Mouse (Mus musculus) G1E (cell line): ENCODE results near the gene Ccnt2.

ENCODE experiments used
- CTCF ChIP-seq: IDR thresholded peaks from 2 replicates; pipeline ENCODE4 v1.5.1; 2012; ENCODE audit warnings: low read depth, low read length, inconsistent platforms, mixed read lengths
- GATA2 ChIP-seq: IDR thresholded peaks from 2 replicates; pipeline ENCODE4 v1.6.1; 2012; ENCODE audit warnings: low read depth, low read length, inconsistent platforms, borderline replicate concordance
- POLR2AphosphoS5 ChIP-seq: IDR thresholded peaks from 2 replicates; pipeline ENCODE4 v1.6.1; 2012; ENCODE audit warnings: low read depth, low read length, inconsistent platforms; ENCODE audit not compliant: insufficient replicate concordance
- TAL1 ChIP-seq: conservative IDR thresholded peaks from 2 replicates; pipeline ENCODE4 v1.6.1; 2012; ENCODE audit warnings: low read depth, low read length, inconsistent platforms, mixed read lengths

DNA sequence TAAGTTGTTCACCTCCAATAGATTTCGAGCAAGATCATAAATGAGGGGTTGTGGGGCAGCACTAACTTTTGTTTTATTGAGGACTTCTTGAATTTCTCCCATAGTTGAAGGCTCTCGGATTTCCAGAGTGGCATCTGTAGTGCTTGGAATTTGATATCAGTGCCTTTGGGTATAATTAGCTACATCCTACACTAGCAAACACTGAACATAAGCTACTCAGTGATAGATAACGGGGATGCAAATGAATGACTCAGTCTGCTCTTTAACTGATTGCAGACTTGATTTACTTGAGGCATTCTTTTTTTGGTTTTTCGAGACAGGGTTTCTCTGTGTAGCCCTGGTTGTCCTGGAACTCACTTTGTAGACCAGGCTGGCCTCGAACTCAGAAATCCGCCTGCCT lies 15.0 kb downstream of the Ccnt2 start:
- TF ChIP-seq CTCF (no peak), GATA2 (no peak), POLR2AphosphoS5 (no peak), TAL1 (no peak)
